Mouse (Mus musculus) kidney, embryonic 16.5 days (tissue): Measurements from ENCODE around the gene Rbfox3. TPM values are rescaled to one million over a fixed set of nuclear protein-coding genes. Genes with fewer than 3 reads are reported as not detected.

ENCODE experiments used
- ATAC-seq: fragments of 200-750 bp; cut with Nextera tagmentation; 2 replicates; pipeline ENCODE4 v1.8.0; 2017; ENCODE audit warnings: moderate TSS enrichment; ENCODE audit not compliant: low FRiP score, low TSS enrichment
- H3K27ac ChIP-seq: fragments of 300-500 bp; sonication (generic); 2 replicates; pipeline ENCODE4 v1.5.1; 2014; ENCODE audit warnings: low read length
- H3K27me3 ChIP-seq: fragments of 300-500 bp; sonication (generic); 2 replicates; pipeline ENCODE4 v1.6.1; 2014; ENCODE audit warnings: low read length, control low read depth, mixed read lengths; ENCODE audit not compliant: insufficient read depth
- H3K36me3 ChIP-seq: fragments of 300-500 bp; sonication (generic); 2 replicates; pipeline ENCODE4 v1.6.1; 2014; ENCODE audit warnings: low read length, control low read depth, mixed read lengths; ENCODE audit not compliant: insufficient read depth
- H3K4me1 ChIP-seq: fragments of 300-500 bp; sonication (generic); 2 replicates; pipeline ENCODE4 v1.6.1; 2014; ENCODE audit warnings: low read length, control low read depth, mixed read lengths; ENCODE audit not compliant: insufficient read depth
- H3K4me2 ChIP-seq: fragments of 300-500 bp; sonication (generic); replicated peaks from 2 replicates; pipeline ENCODE4 v1.6.1; 2014; ENCODE audit warnings: low read depth, low read length
- H3K4me3 ChIP-seq: fragments of 300-500 bp; sonication (generic); 2 replicates; pipeline ENCODE4 v1.5.1; 2014; ENCODE audit warnings: mild to moderate bottlenecking, low read length
- H3K9ac ChIP-seq: fragments of 300-500 bp; sonication (generic); replicated peaks from 2 replicates; pipeline ENCODE4 v1.6.1; 2014; ENCODE audit warnings: low read length
- H3K9me3 ChIP-seq: fragments of 300-500 bp; sonication (generic); 2 replicates; pipeline ENCODE4 v1.6.1; 2016; ENCODE audit warnings: low read length, control low read depth
- WGBS: fragments of 180-500 bp; shearing (Covaris S2); extraction: QIAGEN DNeasy Blood & Tissue Kit; methylation state at CpG from one replicate; pipeline ENCODE4 v1.1.7; 2014; 5-methylcytosine and 5-hydroxymethylcytosine counted together
- polyA plus RNA-seq: library from polyadenylated mRNA; unstranded; fragments of >200 nt; fragmentation: Nextera tagmentation; extraction: Ambion mirVana; gene quantifications from 2 replicates; pipeline ENCODE4 v1.2.1, GENCODE M21; 2015

Gene Rbfox3
- polyA plus RNA-seq, 1 experiment from 2014 or later, result 1.0 TPM

DNA sequence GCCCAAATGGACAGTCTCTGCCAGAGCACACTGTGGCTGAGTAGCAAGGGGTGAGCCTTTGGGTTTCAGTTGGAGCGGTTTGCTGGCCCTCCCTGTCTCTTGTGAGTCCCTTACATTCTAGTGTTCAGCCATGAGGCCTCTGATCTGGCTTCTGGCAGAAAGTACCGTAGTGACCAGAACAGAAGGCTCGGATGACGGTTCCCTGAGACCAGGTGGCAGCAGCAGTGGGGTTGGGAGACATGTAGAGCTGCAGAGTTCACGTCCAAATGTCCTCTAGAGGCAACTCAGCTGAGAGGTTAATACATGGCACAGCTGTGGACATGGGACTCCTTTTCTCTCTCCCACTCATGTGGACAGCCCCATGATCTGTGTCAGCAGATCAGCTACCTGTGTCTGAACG, 404.3 kb downstream of the Rbfox3 start:
- WGBS, result 72% methylated on average over 6 of the region's 6 CpGs
- no peak overlapping the region for H3K9ac ChIP-seq
- no peak for ATAC-seq
- peaks cover 34% of the 10 kb centered on the region for H3K27me3 ChIP-seq
- no peak overlapping the region for H3K4me3 ChIP-seq
- H3K27ac ChIP-seq, result no peak overlapping the region
- no peaks in the 10 kb centered on the region for H3K9me3 ChIP-seq
- peaks cover 13% of the 10 kb centered on the region for H3K4me1 ChIP-seq
- H3K36me3 ChIP-seq, result no peaks in the 10 kb centered on the region
- no peak overlapping the region for H3K4me2 ChIP-seq

DNA sequence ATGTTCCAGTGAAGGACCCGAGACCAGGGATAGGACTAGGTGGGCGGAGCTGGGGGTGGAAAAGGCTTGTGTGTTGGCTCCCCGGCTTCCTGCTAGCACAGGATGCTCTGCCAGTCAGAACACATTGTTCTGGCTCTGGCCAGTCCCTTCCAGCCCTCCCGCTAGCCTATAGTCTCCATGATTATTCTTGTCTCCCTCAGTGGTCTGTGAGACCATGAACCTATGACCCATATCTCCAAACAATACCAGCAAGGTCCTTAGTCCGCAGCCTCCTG, 407.3 kb downstream of the Rbfox3 start:
- H3K27ac ChIP-seq, result no peak overlapping the region
- no peaks in the 10 kb centered on the region for H3K36me3 ChIP-seq
- H3K4me3 ChIP-seq, result no peak overlapping the region
- H3K9me3 ChIP-seq, result no peaks in the 10 kb centered on the region
- H3K9ac ChIP-seq, result no peak overlapping the region
- H3K27me3 ChIP-seq, result peaks cover 31% of the 10 kb centered on the region
- H3K4me1 ChIP-seq, result peaks cover 6% of the 10 kb centered on the region
- no peak overlapping the region for H3K4me2 ChIP-seq
- ATAC-seq, result no peak
- WGBS, result 73% methylated on average over 5 of the region's 5 CpGs

GRCm38 (mm10) chr11:118503418-118504179, 407.8 kb downstream of the Rbfox3 start:
- peaks cover 29% of the 10 kb centered on the region for H3K27me3 ChIP-seq

DNA sequence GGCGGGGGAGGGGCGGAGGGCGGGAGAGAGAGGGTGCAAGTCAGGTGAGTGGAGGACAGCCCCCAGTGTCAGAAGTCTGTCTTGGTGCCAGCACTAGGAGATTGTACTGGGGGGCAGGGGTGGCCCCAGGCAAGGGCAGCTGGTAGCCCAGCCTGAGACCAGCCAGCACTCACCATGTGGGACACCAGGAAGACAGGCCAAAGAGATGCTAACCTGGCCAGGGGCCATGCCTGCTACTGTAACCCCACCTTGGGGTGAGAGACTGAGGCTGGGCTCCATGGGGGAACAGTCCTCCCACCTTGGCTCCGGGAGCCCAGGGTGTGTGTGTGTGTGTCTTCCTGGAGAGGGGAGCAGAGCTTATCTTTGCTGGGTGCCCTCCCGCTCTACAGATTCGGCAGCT, 408.4 kb downstream of the Rbfox3 start:
- peaks cover 29% of the 10 kb centered on the region for H3K27me3 ChIP-seq
- no peak overlapping the region for H3K4me2 ChIP-seq
- no peak overlapping the region for H3K9ac ChIP-seq
- no peak for ATAC-seq
- H3K27ac ChIP-seq, result no peak overlapping the region
- no peaks in the 10 kb centered on the region for H3K9me3 ChIP-seq
- 61% methylated on average over 6 of the region's 6 CpGs for WGBS
- H3K4me3 ChIP-seq, result no peak overlapping the region
- H3K4me1 ChIP-seq, result peaks cover 6% of the 10 kb centered on the region
- H3K36me3 ChIP-seq, result no peaks in the 10 kb centered on the region

More at GRCm38 (mm10) chr11:118503418-118504179, 407.8 kb downstream of the Rbfox3 start:
- peaks cover 6% of the 10 kb centered on the region for H3K4me1 ChIP-seq
- H3K27ac ChIP-seq, result no peak overlapping the region
- no peak for ATAC-seq
- no peaks in the 10 kb centered on the region for H3K36me3 ChIP-seq
- H3K9me3 ChIP-seq, result no peaks in the 10 kb centered on the region
- H3K4me2 ChIP-seq, result 0 out of 2 replicates have a peak overlapping the region, but pooled peaks have one; percentile 10
- no peak overlapping the region for H3K9ac ChIP-seq
- 19% methylated on average over 34 of the region's 34 CpGs for WGBS
- H3K4me3 ChIP-seq, result no peak overlapping the region

- no peak overlapping the region for H3K27ac ChIP-seq
- no peak overlapping the region; the same call in 1 of the 2 replicates for H3K4me2 ChIP-seq
Measured at GRCm38 (mm10) chr11:118496066-118496689, 415.2 kb downstream of the Rbfox3 start.

GRCm38 (mm10) chr11:118495065-118495464, 416.3 kb downstream of the Rbfox3 start:
- peaks cover 5% of the 10 kb centered on the region for H3K27me3 ChIP-seq
- H3K9me3 ChIP-seq, result no peaks in the 10 kb centered on the region
- ATAC-seq, result no peak
- H3K9ac ChIP-seq, result no peak overlapping the region
- no peak overlapping the region for H3K4me3 ChIP-seq
- no peak overlapping the region for H3K27ac ChIP-seq
- no peak overlapping the region for H3K4me2 ChIP-seq
- peaks cover 29% of the 10 kb centered on the region for H3K4me1 ChIP-seq
- no peaks in the 10 kb centered on the region for H3K36me3 ChIP-seq
- 41% methylated on average over 5 of the region's 5 CpGs for WGBS

More at GRCm38 (mm10) chr11:118496066-118496689, 415.2 kb downstream of the Rbfox3 start:
- 24% methylated on average over 19 of the region's 20 CpGs for WGBS
- Histone ChIP-seq H3K4me1 (peaks cover 24% of the 10 kb centered on the region), H3K27me3 (no peaks in the 10 kb centered on the region; the same call in 1 of the 2 replicates), H3K9ac (0 out of 2 replicates have a peak overlapping the region, but pooled peaks have one; percentile 34), H3K36me3 (no peaks in the 10 kb centered on the region), H3K9me3 (no peaks in the 10 kb centered on the region), H3K4me3 (no peak overlapping the region)
- no peak for ATAC-seq

DNA sequence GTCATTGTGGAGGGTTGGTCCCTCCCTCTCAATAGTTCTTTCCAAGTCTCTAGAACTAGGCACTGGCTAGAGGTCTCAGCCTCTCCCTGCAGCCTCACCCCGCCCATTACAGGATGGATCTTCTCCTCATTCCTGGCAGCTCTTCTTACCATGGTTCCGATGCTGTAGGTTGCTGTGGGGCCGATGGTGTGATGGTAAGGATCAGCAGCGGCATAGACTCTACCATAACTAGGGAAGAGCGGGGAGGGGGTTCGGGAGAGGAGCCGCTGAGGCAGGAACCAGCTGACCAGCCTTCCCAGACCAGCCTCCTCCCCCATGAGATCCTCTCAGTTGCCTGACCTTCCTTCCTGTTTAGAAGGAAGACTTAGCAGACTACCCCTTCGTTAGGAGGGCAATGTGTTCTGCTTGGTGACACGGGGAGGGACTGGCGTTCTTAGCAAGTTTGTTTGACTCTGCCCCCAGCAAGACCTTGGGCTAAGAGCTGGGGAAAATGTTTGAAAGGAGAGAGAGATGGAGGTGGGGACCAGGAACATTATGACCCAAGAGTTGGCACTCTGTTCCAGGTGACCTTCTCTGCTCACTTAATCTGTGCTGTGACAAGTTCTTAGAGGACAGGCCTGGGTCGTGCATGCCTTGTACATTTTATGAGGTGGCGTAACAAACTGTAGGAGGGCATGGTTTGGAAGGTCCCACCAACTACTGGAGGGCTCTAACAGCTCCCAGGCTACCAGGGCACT, 417.2 kb downstream of the Rbfox3 start:
- Histone ChIP-seq H3K4me2 (no peak overlapping the region), H3K9me3 (no peaks in the 10 kb centered on the region), H3K9ac (no peak overlapping the region), H3K4me1 (peaks cover 32% of the 10 kb centered on the region), H3K27ac (no peak overlapping the region), H3K36me3 (no peaks in the 10 kb centered on the region), H3K27me3 (peaks cover 6% of the 10 kb centered on the region), H3K4me3 (no peak overlapping the region)
- no peak for ATAC-seq
- 66% methylated on average over 12 of the region's 12 CpGs for WGBS

DNA sequence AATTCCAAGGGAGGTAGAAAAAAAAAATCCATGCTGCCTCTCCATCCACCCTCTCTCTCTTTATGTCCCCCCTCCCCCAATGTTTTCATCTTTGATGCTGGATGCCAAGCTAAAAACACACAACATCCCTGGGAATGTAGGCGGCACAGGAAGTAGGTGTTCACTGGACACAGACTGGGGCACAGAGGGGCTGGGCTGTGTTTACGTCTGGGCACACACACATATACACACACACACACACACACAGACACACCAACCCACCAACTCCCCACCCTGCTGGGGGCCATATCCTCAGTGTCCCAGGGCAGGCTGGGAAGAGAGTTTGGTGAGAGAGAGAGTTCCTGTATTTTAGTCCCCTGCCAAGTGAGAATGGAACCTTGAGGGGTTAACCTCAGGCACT, 417.9 kb downstream of the Rbfox3 start:
- Histone ChIP-seq H3K4me2 (no peak overlapping the region), H3K36me3 (no peaks in the 10 kb centered on the region), H3K9me3 (no peaks in the 10 kb centered on the region), H3K9ac (no peak overlapping the region), H3K27ac (no peak overlapping the region), H3K4me3 (no peak overlapping the region), H3K4me1 (peaks cover 39% of the 10 kb centered on the region), H3K27me3 (peaks cover 6% of the 10 kb centered on the region)
- ATAC-seq, result no peak
- WGBS, result 84% methylated on average over 2 of the region's 2 CpGs

DNA sequence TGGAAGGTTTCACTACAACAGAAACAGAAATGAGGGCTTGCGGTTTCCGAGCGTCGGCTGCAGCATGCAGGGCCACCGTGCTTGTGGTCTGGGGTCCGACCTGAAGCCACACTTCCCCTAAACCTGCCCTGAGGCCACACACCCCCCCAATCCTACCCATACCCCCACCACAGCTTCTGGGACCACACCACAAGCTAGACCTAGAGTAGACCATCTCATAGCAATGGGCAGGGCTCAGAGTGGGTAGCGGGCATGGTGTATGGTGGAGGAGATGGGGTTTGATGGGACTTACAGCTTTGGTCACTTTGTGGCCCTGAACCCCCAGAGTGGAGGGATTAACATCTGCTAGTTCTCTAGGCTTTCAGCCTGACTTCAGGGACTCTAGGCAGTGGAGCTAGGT, 420.2 kb downstream of the Rbfox3 start:
- no peak overlapping the region for H3K9ac ChIP-seq
- H3K4me1 ChIP-seq, result peaks cover 36% of the 10 kb centered on the region
- no peak overlapping the region for H3K4me3 ChIP-seq
- H3K36me3 ChIP-seq, result no peaks in the 10 kb centered on the region
- H3K4me2 ChIP-seq, result no peak overlapping the region
- no peak for ATAC-seq
- H3K27ac ChIP-seq, result no peak overlapping the region
- no peaks in the 10 kb centered on the region for H3K9me3 ChIP-seq
- H3K27me3 ChIP-seq, result peaks cover 6% of the 10 kb centered on the region; the same call in 1 of the 2 replicates
- WGBS, result 87% methylated on average over 7 of the region's 7 CpGs
